Mouse (Mus musculus) limb, embryonic 12.5 days (tissue): Measurements from ENCODE around the gene Dzip3. TPM values are rescaled to one million over a fixed set of nuclear protein-coding genes. Genes with fewer than 3 reads are reported as not detected.

ENCODE experiments used
- ATAC-seq: fragments of 200-750 bp; cut with Nextera tagmentation; 2 replicates; pipeline ENCODE4 v1.8.0; 2017; ENCODE audit warnings: low read depth, moderate TSS enrichment; ENCODE audit not compliant: insufficient number of reproducible peaks, insufficient read depth, low FRiP score, low TSS enrichment
- H3K27ac ChIP-seq: fragments of 300-500 bp; sonication (generic); 2 replicates; pipeline ENCODE4 v1.5.1; 2016; ENCODE audit warnings: mild to moderate bottlenecking, moderate library complexity
- H3K27me3 ChIP-seq: fragments of 300-500 bp; sonication (generic); 2 replicates; pipeline ENCODE4 v1.6.1; 2016; ENCODE audit warnings: mild to moderate bottlenecking, moderate library complexity
- H3K36me3 ChIP-seq: fragments of 300-500 bp; sonication (generic); 2 replicates; pipeline ENCODE4 v1.6.1; 2016; ENCODE audit warnings: mild to moderate bottlenecking, moderate library complexity
- H3K4me1 ChIP-seq: fragments of 300-500 bp; sonication (generic); replicated peaks from 2 replicates; pipeline ENCODE4 v1.6.1; 2016
- H3K4me2 ChIP-seq: fragments of 300-500 bp; sonication (generic); 2 replicates; pipeline ENCODE4 v1.6.1; 2016; ENCODE audit warnings: mild to moderate bottlenecking, moderate library complexity
- H3K4me3 ChIP-seq: fragments of 300-500 bp; sonication (generic); replicated peaks from 2 replicates; pipeline ENCODE4 v1.5.1; 2016; ENCODE audit warnings: mild to moderate bottlenecking
- H3K9ac ChIP-seq: fragments of 300-500 bp; sonication (generic); replicated peaks from 2 replicates; pipeline ENCODE4 v1.6.1; 2016; ENCODE audit warnings: mild to moderate bottlenecking, moderate library complexity
- H3K9me3 ChIP-seq: fragments of 300-500 bp; sonication (generic); 2 replicates; pipeline ENCODE4 v1.6.1; 2016; ENCODE audit warnings: mild to moderate bottlenecking, moderate library complexity
- WGBS: fragments of 180-500 bp; shearing (Covaris S2); methylation state at CpG from one replicate; pipeline ENCODE4 v1.1.7; 2016; 5-methylcytosine and 5-hydroxymethylcytosine counted together
- polyA plus RNA-seq: library from polyadenylated mRNA; unstranded; fragments of >200 nt; fragmentation: Nextera tagmentation; extraction: Ambion mirVana; gene quantifications from 2 replicates; pipeline ENCODE4 v1.2.1, GENCODE M21; 2016

Gene Dzip3
- polyA plus RNA-seq, 1 experiment from 2014 or later = 42.8 TPM

GRCm38 (mm10) chr16:48985034-48985627 lies 8.8 kb downstream of the Dzip3 start:
- H3K4me3 ChIP-seq = no peak overlapping the region
- H3K27me3 ChIP-seq = no peaks in the 10 kb centered on the region
- ATAC-seq = no peak
- H3K4me1 ChIP-seq = no peaks in the 10 kb centered on the region
- no peak overlapping the region for H3K27ac ChIP-seq
- no peak overlapping the region for H3K4me2 ChIP-seq
- no peaks in the 10 kb centered on the region for H3K9me3 ChIP-seq
- H3K36me3 ChIP-seq = peaks cover 11% of the 10 kb centered on the region; the same call in 1 of the 2 replicates
- H3K9ac ChIP-seq = no peak overlapping the region
- 49% methylated on average over 5 of the region's 5 CpGs for WGBS

GRCm38 (mm10) chr16:48979965-48980364 lies 14.0 kb downstream of the Dzip3 start:
- no peak for ATAC-seq
- H3K36me3 ChIP-seq = peaks cover 37% of the 10 kb centered on the region
- H3K27me3 ChIP-seq = no peaks in the 10 kb centered on the region
- no peak overlapping the region for H3K27ac ChIP-seq
- no peaks in the 10 kb centered on the region for H3K4me1 ChIP-seq
- no peak overlapping the region for H3K4me3 ChIP-seq
- H3K9me3 ChIP-seq = no peaks in the 10 kb centered on the region
- no peak overlapping the region for H3K4me2 ChIP-seq
- H3K9ac ChIP-seq = no peak overlapping the region

GRCm38 (mm10) chr16:48973548-48973947 lies 20.4 kb downstream of the Dzip3 start:
- Histone ChIP-seq H3K4me3 (no peak overlapping the region), H3K4me1 (no peaks in the 10 kb centered on the region), H3K36me3 (peaks cover 34% of the 10 kb centered on the region), H3K9ac (no peak overlapping the region), H3K27ac (no peak overlapping the region), H3K4me2 (no peak overlapping the region), H3K27me3 (no peaks in the 10 kb centered on the region), H3K9me3 (no peaks in the 10 kb centered on the region)
- no peak for ATAC-seq
- WGBS = 95% methylated on average over 1 of the region's 1 CpGs

- Histone ChIP-seq H3K27me3 (no peaks in the 10 kb centered on the region), H3K9me3 (no peaks in the 10 kb centered on the region), H3K36me3 (peaks cover 28% of the 10 kb centered on the region), H3K9ac (no peak overlapping the region), H3K27ac (no peak overlapping the region), H3K4me2 (no peak overlapping the region), H3K4me3 (no peak overlapping the region), H3K4me1 (no peaks in the 10 kb centered on the region)
- ATAC-seq = no peak
- 95% methylated on average over 2 of the region's 2 CpGs for WGBS
Measured at GRCm38 (mm10) chr16:48972996-48973395, 21.0 kb downstream of the Dzip3 start.

GRCm38 (mm10) chr16:48941805-48942204 lies 52.2 kb downstream of the Dzip3 start:
- H3K27ac ChIP-seq = no peak overlapping the region
- no peak for ATAC-seq
- no peak overlapping the region for H3K4me3 ChIP-seq
- no peaks in the 10 kb centered on the region for H3K27me3 ChIP-seq
- no peaks in the 10 kb centered on the region for H3K9me3 ChIP-seq
- 83% methylated on average over 1 of the region's 1 CpGs for whole genome bisulfite sequencing
- H3K9ac ChIP-seq = no peak overlapping the region
- no peak overlapping the region for H3K4me2 ChIP-seq
- no peaks in the 10 kb centered on the region for H3K4me1 ChIP-seq
- H3K36me3 ChIP-seq = peaks cover 48% of the 10 kb centered on the region

GRCm38 (mm10) chr16:48923724-48924123 lies 70.2 kb downstream of the Dzip3 start:
- no peak for ATAC-seq
- no peaks in the 10 kb centered on the region for H3K9me3 ChIP-seq
- no peak overlapping the region for H3K9ac ChIP-seq
- WGBS = 93% methylated on average over 1 of the region's 1 CpGs
- no peak overlapping the region for H3K4me2 ChIP-seq
- no peak overlapping the region for H3K27ac ChIP-seq
- H3K36me3 ChIP-seq = peaks cover 49% of the 10 kb centered on the region
- H3K4me1 ChIP-seq = no peaks in the 10 kb centered on the region
- no peaks in the 10 kb centered on the region for H3K27me3 ChIP-seq
- H3K4me3 ChIP-seq = no peak overlapping the region

- Histone ChIP-seq H3K4me1 (no peaks in the 10 kb centered on the region), H3K4me3 (no peak overlapping the region), H3K27ac (no peak overlapping the region), H3K9ac (no peak overlapping the region), H3K9me3 (no peaks in the 10 kb centered on the region), H3K4me2 (no peak overlapping the region), H3K27me3 (no peaks in the 10 kb centered on the region), H3K36me3 (no peaks in the 10 kb centered on the region)
- ATAC-seq = no peak
- WGBS = 97% methylated on average over 3 of the region's 3 CpGs
Measured at GRCm38 (mm10) chr16:48913206-48913605, 80.8 kb downstream of the Dzip3 start.

- WGBS = 100% methylated on average over 1 of the region's 1 CpGs
- no peaks in the 10 kb centered on the region for H3K27me3 ChIP-seq
Measured at GRCm38 (mm10) chr16:48911184-48911583, 82.8 kb downstream of the Dzip3 start.

GRCm38 (mm10) chr16:48899868-48900267 lies 94.1 kb downstream of the Dzip3 start:
- Histone ChIP-seq H3K9me3 (no peaks in the 10 kb centered on the region), H3K4me1 (no peaks in the 10 kb centered on the region), H3K27me3 (no peaks in the 10 kb centered on the region), H3K36me3 (no peaks in the 10 kb centered on the region), H3K4me3 (no peak overlapping the region), H3K27ac (no peak overlapping the region), H3K4me2 (no peak overlapping the region), H3K9ac (no peak overlapping the region)
- no peak for ATAC-seq
- 50% methylated on average over 1 of the region's 1 CpGs for WGBS

More at GRCm38 (mm10) chr16:48911184-48911583, 82.8 kb downstream of the Dzip3 start:
- no peak overlapping the region for H3K27ac ChIP-seq
- no peaks in the 10 kb centered on the region for H3K4me1 ChIP-seq
- no peak overlapping the region for H3K4me2 ChIP-seq
- no peak overlapping the region for H3K4me3 ChIP-seq
- ATAC-seq = no peak
- H3K9me3 ChIP-seq = no peaks in the 10 kb centered on the region
- no peaks in the 10 kb centered on the region for H3K36me3 ChIP-seq
- H3K9ac ChIP-seq = no peak overlapping the region

- H3K4me3 ChIP-seq = no peak overlapping the region
- WGBS = 73% methylated on average over 2 of the region's 2 CpGs
Measured at GRCm38 (mm10) chr16:48890733-48891132, 103.2 kb downstream of the Dzip3 start.

More at GRCm38 (mm10) chr16:48890733-48891132, 103.2 kb downstream of the Dzip3 start:
- no peak overlapping the region for H3K27ac ChIP-seq
- H3K4me2 ChIP-seq = no peak overlapping the region
- no peak for ATAC-seq
- H3K9me3 ChIP-seq = 0 out of 2 replicates have a peak, but pooled peaks cover 3% of the 10 kb centered on the region
- no peaks in the 10 kb centered on the region for H3K36me3 ChIP-seq
- H3K27me3 ChIP-seq = no peaks in the 10 kb centered on the region
- H3K9ac ChIP-seq = no peak overlapping the region
- no peaks in the 10 kb centered on the region for H3K4me1 ChIP-seq
